Mouse (Mus musculus) C2C12 (cell line): ENCODE measurements around the gene Mlana. TPM values are rescaled to one million over a fixed set of nuclear protein-coding genes. Genes with fewer than 3 reads are reported as not detected.
A peak's percentile ranks its signal among the peaks of the same experiment; 100 is the strongest.

ENCODE experiments used
- H3K27me3 ChIP-seq: one replicate; pipeline ENCODE4 v1.6.1; 2011; ENCODE audit not compliant: control insufficient read depth, insufficient read depth, insufficient read length
- H3K36me3 ChIP-seq: one replicate; pipeline ENCODE4 v1.6.1; 2011; ENCODE audit not compliant: control insufficient read depth, insufficient read depth
- H3K4me3 ChIP-seq: one replicate; pipeline ENCODE4 v1.5.1; 2011; ENCODE audit warnings: mild to moderate bottlenecking, control low read depth; ENCODE audit not compliant: poor library complexity, insufficient read depth, severe bottlenecking
- H3K79me2 ChIP-seq: one replicate; pipeline ENCODE4 v1.6.1; 2011; ENCODE audit not compliant: control insufficient read depth, insufficient read depth
- H3K79me3 ChIP-seq: one replicate; pipeline ENCODE4 v1.6.1; 2011; ENCODE audit warnings: low read depth, control low read depth
- H3ac ChIP-seq: one replicate; pipeline ENCODE3; 2011; ENCODE audit warnings: low read depth; ENCODE audit not compliant: control insufficient read depth, insufficient read length
- CEBPB ChIP-seq: IDR thresholded peaks from one replicate; pipeline ENCODE4 v1.6.1; 2011; ENCODE audit warnings: low read depth, mild to moderate bottlenecking, control low read depth, moderate library complexity
- CTCF ChIP-seq: IDR thresholded peaks from one replicate; pipeline ENCODE4 v1.5.1; 2011; ENCODE audit not compliant: control insufficient read depth, insufficient read depth, insufficient read length
- FOSL1 ChIP-seq: IDR thresholded peaks from one replicate; pipeline ENCODE4 v1.8.0; 2011; ENCODE audit warnings: mild to moderate bottlenecking, low read length; ENCODE audit not compliant: poor library complexity, insufficient read depth, severe bottlenecking
- MAX ChIP-seq: IDR thresholded peaks from one replicate; pipeline ENCODE4 v1.6.1; 2011; ENCODE audit warnings: mild to moderate bottlenecking, control low read depth
- MYOD1 ChIP-seq: IDR thresholded peaks from one replicate; pipeline ENCODE4 v1.6.1; 2011; ENCODE audit warnings: low read depth; ENCODE audit not compliant: control insufficient read depth, insufficient read length
- MYOG ChIP-seq: IDR thresholded peaks from one replicate; pipeline ENCODE4 v1.6.1; 2011; ENCODE audit not compliant: control insufficient read depth, insufficient read length; ENCODE audit errors: extremely low read depth
- USF1 ChIP-seq: IDR thresholded peaks from one replicate; pipeline ENCODE4 v1.6.1; 2011; ENCODE audit warnings: low read depth, mild to moderate bottlenecking, control low read depth, moderate library complexity
- polyA plus RNA-seq: library from polyadenylated mRNA; unstranded; fragments of >200 nt; fragmentation: generic; extraction: Trizol; gene quantifications from one replicate; pipeline ENCODE4 v1.2.1, GENCODE M21; 2012; ENCODE audit warnings: missing spikeins

The Mlana gene
- polyA plus RNA-seq, 1 experiment: not detected

- TF ChIP-seq CTCF (no peak), CEBPB (peak; percentile 59)
- H3K4me3 ChIP-seq: no peak overlapping the region
- no peaks in the 10 kb centered on the region for H3K79me3 ChIP-seq
- no peaks in the 10 kb centered on the region for H3K36me3 ChIP-seq
- H3K27me3 ChIP-seq: no peaks in the 10 kb centered on the region
- no peak overlapping the region for H3ac ChIP-seq
- H3K79me2 ChIP-seq: no peaks in the 10 kb centered on the region
Observed at GRCm38 (mm10) chr19:29656620-29657019, 41.0 kb upstream of the Mlana start.

GRCm38 (mm10) chr19:29657033-29657432 is 40.6 kb upstream of the Mlana start:
- no peaks in the 10 kb centered on the region for H3K36me3 ChIP-seq
- no peaks in the 10 kb centered on the region for H3K79me3 ChIP-seq
- H3K79me2 ChIP-seq: no peaks in the 10 kb centered on the region
- no peaks in the 10 kb centered on the region for H3K27me3 ChIP-seq
- TF ChIP-seq MYOG: no peak
- TF ChIP-seq MYOD1: no peak
- no peak for TF ChIP-seq MAX
- no peak for TF ChIP-seq USF1
- no peak for TF ChIP-seq CEBPB
- TF ChIP-seq FOSL1: no peak
- no peak for TF ChIP-seq CTCF
- no peak overlapping the region for H3ac ChIP-seq
- H3K4me3 ChIP-seq: no peak overlapping the region

- Histone ChIP-seq H3K79me2 (no peaks in the 10 kb centered on the region), H3K79me3 (no peaks in the 10 kb centered on the region), H3K4me3 (no peak overlapping the region), H3K27me3 (no peaks in the 10 kb centered on the region), H3K36me3 (no peaks in the 10 kb centered on the region), H3ac (no peak overlapping the region)
- TF ChIP-seq FOSL1 (no peak), CTCF (no peak), CEBPB (no peak), MAX (no peak), USF1 (no peak), MYOG (no peak), MYOD1 (no peak)
Observed at GRCm38 (mm10) chr19:29657558-29657957, 40.1 kb upstream of the Mlana start.

GRCm38 (mm10) chr19:29658836-29659235 is 38.8 kb upstream of the Mlana start:
- Histone ChIP-seq H3K4me3 (no peak overlapping the region), H3K27me3 (no peaks in the 10 kb centered on the region), H3K79me2 (no peaks in the 10 kb centered on the region), H3K79me3 (no peaks in the 10 kb centered on the region), H3K36me3 (no peaks in the 10 kb centered on the region), H3ac (no peak overlapping the region)
- TF ChIP-seq CTCF (no peak), MYOG (no peak), USF1 (no peak), MAX (no peak), CEBPB (no peak), FOSL1 (no peak), MYOD1 (no peak)

- no peaks in the 10 kb centered on the region for H3K36me3 ChIP-seq
- H3ac ChIP-seq: no peak overlapping the region
- TF ChIP-seq FOSL1 (no peak), CEBPB (no peak), USF1 (no peak), MYOD1 (peak; percentile 60), MAX (peak; percentile 51), CTCF (no peak), MYOG (no peak)
- H3K27me3 ChIP-seq: no peaks in the 10 kb centered on the region
- no peaks in the 10 kb centered on the region for H3K79me3 ChIP-seq
- no peak overlapping the region for H3K4me3 ChIP-seq
- H3K79me2 ChIP-seq: no peaks in the 10 kb centered on the region
Observed at GRCm38 (mm10) chr19:29659705-29660104, 37.9 kb upstream of the Mlana start.

- no peak overlapping the region for H3ac ChIP-seq
- no peaks in the 10 kb centered on the region for H3K36me3 ChIP-seq
- no peaks in the 10 kb centered on the region for H3K79me2 ChIP-seq
- H3K27me3 ChIP-seq: no peaks in the 10 kb centered on the region
- H3K79me3 ChIP-seq: no peaks in the 10 kb centered on the region
- no peak overlapping the region for H3K4me3 ChIP-seq
- TF ChIP-seq MYOG (no peak), MYOD1 (no peak), USF1 (no peak), MAX (no peak), FOSL1 (no peak), CEBPB (no peak)
Observed at GRCm38 (mm10) chr19:29660835-29661764, 36.5 kb upstream of the Mlana start.
